ENCODE assay signal across 8 mouse cellular contexts in the genomic region with DNA sequence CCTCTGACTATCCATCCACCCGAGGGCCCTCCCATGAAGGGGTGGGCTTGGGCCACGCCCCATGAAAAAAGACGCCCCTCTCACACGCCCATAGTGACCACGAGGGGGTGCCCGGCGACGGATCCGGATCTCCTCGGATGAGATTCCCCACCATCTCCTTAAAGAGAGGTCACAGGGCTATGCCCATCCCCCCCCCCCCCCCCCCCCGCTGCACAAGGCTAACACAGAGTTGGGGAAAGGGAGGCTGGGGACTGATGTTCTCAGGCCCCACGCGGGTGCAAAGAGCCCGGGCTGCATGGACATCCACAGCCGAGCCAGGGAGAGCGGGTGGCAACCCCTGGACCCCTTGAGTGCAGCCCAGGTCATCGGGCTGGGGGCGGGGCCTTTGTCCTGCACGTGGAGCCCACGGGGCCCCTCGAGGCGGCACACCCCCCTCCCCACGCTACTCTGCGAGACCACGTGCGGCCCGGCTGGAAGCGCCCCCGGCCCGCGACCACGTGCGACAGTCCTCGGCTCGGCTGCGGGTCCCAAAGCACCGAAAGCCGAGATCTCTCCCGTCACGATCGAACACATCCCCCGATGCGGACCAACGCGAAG. TPM values are rescaled to one million over a fixed set of nuclear protein-coding genes. Genes with fewer than 3 reads are reported as not detected.
DNase-seq lines count a peak whose midpoint lies in the region; ATAC-seq and TF ChIP-seq lines count a peak whose summit lies in the region.

No protein-coding gene starts in this region.

- H3K9ac ChIP-seq in forebrain, embryonic 11.5 days (ENCODE audit: low read length), result peak overlapping the region; percentile 99
- H3K9ac ChIP-seq in lung, embryonic 16.5 days (ENCODE audit: low read length), result peak overlapping the region; percentile 93

- intact Hi-C loops in heart, postnatal 14 days (cut with DNase I), result loop anchor here (2.0 kb wide), 1 partner anchor 35 kb away; no protein-coding TSS in a partner anchor

- H3K4me3 ChIP-seq in G1E (ENCODE audit: low read depth, low read length), result peak overlapping the region; percentile 98
- peak overlapping the region; percentile 94 for H3K4me3 ChIP-seq in forebrain, embryonic 11.5 days (ENCODE audit: low read depth, low read length)
- H3K4me3 ChIP-seq in lung, embryonic 16.5 days (ENCODE audit: low read length), result peak overlapping the region; percentile 95

- no peaks in the 10 kb centered on the region for H3K9me3 ChIP-seq in G1E (replicated peaks)
- no peaks in the 10 kb centered on the region for H3K9me3 ChIP-seq in forebrain, embryonic 11.5 days (ENCODE audit: control insufficient read depth, low read length)
- no peaks in the 10 kb centered on the region for H3K9me3 ChIP-seq in lung, embryonic 16.5 days (ENCODE audit: control insufficient read depth, low read length)

- no peak for ATAC-seq in G1E (ENCODE audit: extremely low read depth, insufficient number of reproducible peaks, low FRiP score, poor library complexity, severe bottlenecking)
- ATAC-seq in forebrain, embryonic 11.5 days (replicated peaks; ENCODE audit: low FRiP score), result peak; percentile 8; the same call in 1 of the 2 replicates
- ATAC-seq in lung, embryonic 16.5 days (ENCODE audit: low read depth), result peak; percentile 13; the same call in 1 of the 2 replicates

- H3K4me1 ChIP-seq in G1E (ENCODE audit: insufficient read depth, low read depth, low read length), result peaks cover 64% of the 10 kb centered on the region
- peaks cover 19% of the 10 kb centered on the region for H3K4me1 ChIP-seq in forebrain, embryonic 11.5 days (replicated peaks; ENCODE audit: control insufficient read depth, insufficient read depth, low read length)
- H3K4me1 ChIP-seq in lung, embryonic 16.5 days (replicated peaks; ENCODE audit: control insufficient read depth, insufficient read depth, low read length), result peaks cover 20% of the 10 kb centered on the region

- DNase-seq in G1E (ENCODE audit: low spot score), result peak; percentile 72
- peak; percentile 64 for DNase-seq in brain, adult 2 months (ENCODE audit: low read depth, low spot score)
- DNase-seq in forebrain, embryonic 11.5 days (ENCODE audit: low spot score), result peak; percentile 90
- DNase-seq in heart, postnatal 14 days, result peak; percentile 71 to 79
- peak; percentile 65 for DNase-seq in layer of hippocampus, adult 9-11 months
- peak; percentile 77 for DNase-seq in ovary, postnatal 36 days (ENCODE audit: low spot score)
- peak; percentile 78 to 81 for DNase-seq in urinary bladder, postnatal 4 days (ENCODE audit: low spot score in 2 of 2)

- H3K27ac ChIP-seq in forebrain, embryonic 11.5 days (ENCODE audit: low read depth, low read length), result peak overlapping the region; percentile 84
- peak overlapping the region; percentile 90 for H3K27ac ChIP-seq in lung, embryonic 16.5 days (ENCODE audit: low read length)

- H3K27me3 ChIP-seq in G1E (ENCODE audit: insufficient read depth, low read length), result no peaks in the 10 kb centered on the region
- no peaks in the 10 kb centered on the region for H3K27me3 ChIP-seq in forebrain, embryonic 11.5 days (ENCODE audit: control insufficient read depth, insufficient read depth, low read length)
- H3K27me3 ChIP-seq in lung, embryonic 16.5 days (ENCODE audit: control insufficient read depth, insufficient read depth, low read depth, low read length), result no peaks in the 10 kb centered on the region

- no peak for TF ChIP-seq CTCF in G1E (IDR thresholded peaks at IDR 0.05; ENCODE audit: low read depth, low read length)

- H3K4me2 ChIP-seq in forebrain, embryonic 11.5 days (ENCODE audit: low read depth, low read length, severe bottlenecking), result peak overlapping the region; percentile 63
- H3K4me2 ChIP-seq in lung, embryonic 16.5 days (ENCODE audit: low read depth, low read length), result peak overlapping the region; percentile 71

- peaks cover 68% of the 10 kb centered on the region for H3K36me3 ChIP-seq in G1E (replicated peaks)
- peaks cover 16% of the 10 kb centered on the region for H3K36me3 ChIP-seq in forebrain, embryonic 11.5 days (ENCODE audit: control insufficient read depth, insufficient read depth, low read length)
- peaks cover 20% of the 10 kb centered on the region for H3K36me3 ChIP-seq in lung, embryonic 16.5 days (ENCODE audit: control insufficient read depth, insufficient read depth, low read length)

- under 1% methylated on average over 43 of the region's 45 CpGs for WGBS in forebrain, embryonic 11.5 days
- 1% methylated on average over 44 of the region's 45 CpGs for WGBS in lung, embryonic 16.5 days

RNA-seq across cellular contexts. Expression of a gene that starts 0.7 kb away (rescaled TPM):
- total RNA-seq in G1E (2014; fragmentation: Nextera tagmentation) (165 and 169 TPM in 2 replicates), G1E (2017) (97.2 and 113 TPM in 2 replicates)
- polyA plus RNA-seq in G1E (2012), result 89.5 and 105 TPM in 2 replicates
- polyA plus RNA-seq in forebrain, embryonic 11.5 days (2014; fragmentation: Nextera tagmentation; extraction: Ambion mirVana), result 286 and 301 TPM in 2 replicates
- 100 to 1,000 TPM; 119 to 128 TPM for total RNA-seq in heart, postnatal 14 days (2021)
- 413 and 457 TPM in 2 replicates for polyA plus RNA-seq in lung, embryonic 16.5 days (2015; fragmentation: Nextera tagmentation; extraction: Ambion mirVana)

RNA-seq across cellular contexts. Expression of a gene that starts 11.0 kb away (rescaled TPM):
- total RNA-seq in G1E (2014; fragmentation: Nextera tagmentation) (0.53 and 2.4 TPM in 2 replicates), G1E (2017) (0.11 and 0.23 TPM in 2 replicates)
- 0.28 and 0.33 TPM in 2 replicates for polyA plus RNA-seq in G1E (2012)
- polyA plus RNA-seq in forebrain, embryonic 11.5 days (2014; fragmentation: Nextera tagmentation; extraction: Ambion mirVana), result 26.3 and 27.2 TPM in 2 replicates
- total RNA-seq in heart, postnatal 14 days (2021), result 1 to 10 TPM; 3.1 to 3.5 TPM
- 17.1 and 17.5 TPM in 2 replicates for polyA plus RNA-seq in lung, embryonic 16.5 days (2015; fragmentation: Nextera tagmentation; extraction: Ambion mirVana)

RNA-seq across cellular contexts. Expression of a gene that starts 11.8 kb away (rescaled TPM):
- total RNA-seq in G1E (2014; fragmentation: Nextera tagmentation), result 129 and 135 TPM in 2 replicates
- total RNA-seq in G1E (2017), result 107 and 135 TPM in 2 replicates
- polyA plus RNA-seq in G1E (2012), result 65.6 and 87.1 TPM in 2 replicates
- 75.3 and 86.0 TPM in 2 replicates for polyA plus RNA-seq in forebrain, embryonic 11.5 days (2014; fragmentation: Nextera tagmentation; extraction: Ambion mirVana)
- 10 to 100 TPM; 36.5 to 40.2 TPM for total RNA-seq in heart, postnatal 14 days (2021)
- 96.5 and 108 TPM in 2 replicates for polyA plus RNA-seq in lung, embryonic 16.5 days (2015; fragmentation: Nextera tagmentation; extraction: Ambion mirVana)

RNA-seq across cellular contexts. Expression of a gene that starts 12.8 kb away (rescaled TPM):
- total RNA-seq in G1E (2014; fragmentation: Nextera tagmentation), result 11.1 and 13.9 TPM in 2 replicates
- total RNA-seq in G1E (2017), result 15.6 and 20.4 TPM in 2 replicates
- polyA plus RNA-seq in G1E (2012), result 65.9 and 74.6 TPM in 2 replicates
- 70.6 and 74.9 TPM in 2 replicates for polyA plus RNA-seq in forebrain, embryonic 11.5 days (2014; fragmentation: Nextera tagmentation; extraction: Ambion mirVana)
- total RNA-seq in heart, postnatal 14 days (2021), result 10 to 100 TPM; 10.4 to 12.3 TPM
- polyA plus RNA-seq in lung, embryonic 16.5 days (2015; fragmentation: Nextera tagmentation; extraction: Ambion mirVana), result 62.0 and 64.5 TPM in 2 replicates

RNA-seq across cellular contexts. Expression of a gene that starts 30.5 kb away (rescaled TPM):
- total RNA-seq in G1E (2014; fragmentation: Nextera tagmentation), result 66.0 and 111 TPM in 2 replicates
- 11.3 and 13.5 TPM in 2 replicates for total RNA-seq in G1E (2017)
- 203 and 244 TPM in 2 replicates for polyA plus RNA-seq in G1E (2012)
- 59.9 and 60.2 TPM in 2 replicates for polyA plus RNA-seq in forebrain, embryonic 11.5 days (2014; fragmentation: Nextera tagmentation; extraction: Ambion mirVana)
- total RNA-seq in heart, postnatal 14 days (2021), result 10 to 100 TPM; 53.8 to 56.1 TPM
- 28.9 and 30.7 TPM in 2 replicates for polyA plus RNA-seq in lung, embryonic 16.5 days (2015; fragmentation: Nextera tagmentation; extraction: Ambion mirVana)

Comparison
In these comparisons a context has a peak if more than half of its experiments do, and no peak if none do; other contexts are left out.
1. RNA of a gene that starts 11.0 kb away (polyA plus RNA-seq): 26.3 to 27.2 TPM in forebrain, embryonic 11.5 days and 17.1 to 17.5 TPM in lung, embryonic 16.5 days; 0.28 to 0.33 TPM in G1E; every median in the first group is over 10 times any median in the second.
2. Peak in every context shown above with its lines, with median percentiles within 50 percentile points of each other: DNase-seq and H3K4me3 ChIP-seq.